Mouse (Mus musculus) large intestine, adult 2 months (tissue): ENCODE results near the gene Lrrc28. TPM values are rescaled to one million over a fixed set of nuclear protein-coding genes. Genes with fewer than 3 reads are reported as not detected.

Source experiments
- DNase-seq: peaks from one replicate; pipeline ENCODE4 v3.0.0-alpha.2; 2012; ENCODE audit warnings: low read depth, low spot score
- WGBS: fragments of 180-500 bp; shearing (Covaris S2); methylation state at CpG from one replicate; pipeline ENCODE4 v1.1.7; 2018; 5-methylcytosine and 5-hydroxymethylcytosine counted together
- polyA plus RNA-seq: library from polyadenylated mRNA; depleted of rRNA; stranded (reverse); fragments of >200 nt; gene quantifications from 2 replicates; pipeline ENCODE4 v1.2.3, GENCODE M21; 2012

Gene Lrrc28
- polyA plus RNA-seq, 1 experiment, result 13.3 TPM

GRCm38 (mm10) chr7:67503281-67504010 lies 141.6 kb downstream of the Lrrc28 start:
- DNase-seq, result no peak
- 55% methylated on average over 7 of the region's 7 CpGs for WGBS

DNA sequence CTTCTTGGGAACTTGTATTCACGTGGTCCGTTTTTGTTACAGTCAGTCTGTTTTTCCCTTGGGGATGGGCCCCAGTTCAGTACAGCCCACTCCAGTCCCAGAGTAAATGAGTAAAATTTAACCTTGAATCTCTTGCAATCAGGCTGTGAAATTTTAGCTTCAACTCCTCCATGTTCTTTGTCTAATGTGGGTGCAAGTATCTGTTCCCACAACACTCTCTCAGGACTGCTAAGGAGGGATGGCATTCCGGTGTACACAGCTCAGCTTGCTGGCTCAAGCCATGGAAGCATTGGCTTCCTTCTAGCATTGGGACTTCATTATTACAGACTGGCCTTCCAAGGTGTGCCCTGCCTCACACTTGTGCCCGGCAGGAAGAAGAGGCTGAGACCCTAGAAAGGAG lies 142.4 kb downstream of the Lrrc28 start:
- 57% methylated on average over 4 of the region's 4 CpGs for WGBS
- no peak for DNase-seq

GRCm38 (mm10) chr7:67500878-67501277 lies 144.2 kb downstream of the Lrrc28 start:
- WGBS, result 83% methylated on average over 5 of the region's 5 CpGs
- DNase-seq, result no peak

- 63% methylated on average over 11 of the region's 11 CpGs for WGBS
- no peak for DNase-seq
Observed at GRCm38 (mm10) chr7:67500076-67500828, 144.8 kb downstream of the Lrrc28 start.

DNA sequence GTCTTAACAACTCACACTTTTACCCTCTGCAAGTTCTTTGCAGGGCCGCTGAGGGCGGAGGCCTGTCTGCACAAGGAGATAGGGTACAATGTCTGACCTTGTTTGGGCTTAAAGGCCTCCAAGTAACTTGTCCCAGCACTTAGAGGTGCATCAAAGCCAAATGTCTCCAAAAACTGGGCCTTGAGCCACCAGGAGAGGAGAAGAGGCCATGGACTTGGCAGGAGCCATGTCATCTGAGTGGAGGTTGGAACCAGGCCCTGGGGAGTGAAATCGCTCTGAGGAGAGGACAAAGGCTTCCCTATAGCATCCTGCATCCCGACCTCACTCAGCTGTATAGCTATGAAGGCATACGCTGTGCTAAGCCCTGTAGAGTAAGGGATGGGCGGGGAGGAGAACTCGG lies 145.6 kb downstream of the Lrrc28 start:
- DNase-seq, result no peak
- 78% methylated on average over 7 of the region's 7 CpGs for WGBS

DNA sequence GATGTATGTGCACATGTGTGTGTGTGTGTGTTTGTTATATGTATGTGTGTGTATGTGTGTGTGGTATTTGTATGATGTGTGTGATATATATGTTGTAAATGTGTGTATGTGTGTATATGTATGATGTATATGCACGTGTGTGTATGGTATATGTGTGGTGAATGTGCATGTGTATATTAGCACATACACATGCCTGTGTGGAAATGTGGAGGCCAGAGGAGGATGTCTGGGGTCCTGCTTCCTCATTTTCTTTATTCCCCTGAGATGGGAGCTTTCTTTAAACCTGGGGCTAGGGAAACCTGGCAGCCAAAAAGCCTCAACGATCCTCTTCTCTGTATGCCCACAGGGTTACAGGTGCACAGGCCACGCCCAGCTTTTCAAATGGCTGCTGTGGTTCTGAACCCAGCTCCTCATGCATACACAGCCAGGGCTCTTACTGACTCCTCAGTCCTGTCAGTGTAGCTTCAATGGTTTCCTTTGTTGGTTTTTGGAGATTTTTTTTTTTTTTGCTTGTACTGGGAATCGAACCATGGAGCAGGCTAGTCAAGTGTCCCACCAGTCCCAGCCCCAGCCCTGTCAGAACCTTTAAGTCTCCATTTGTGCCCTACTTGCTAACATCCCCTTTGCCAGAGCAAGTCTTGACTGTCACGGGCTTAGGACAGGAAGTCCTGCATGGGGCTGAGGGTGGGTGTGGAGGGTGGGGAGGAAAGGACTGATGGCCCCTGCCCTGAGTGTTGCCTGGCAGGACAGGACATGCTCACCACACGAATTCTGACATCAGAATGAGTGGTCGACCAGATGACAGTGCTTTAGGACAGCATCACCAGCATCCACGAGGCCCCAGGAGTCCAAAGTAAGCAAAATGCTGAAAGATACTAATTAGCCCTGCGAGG lies 151.0 kb downstream of the Lrrc28 start:
- 71% methylated on average over 9 of the region's 9 CpGs for WGBS
- DNase-seq, result no peak

GRCm38 (mm10) chr7:67487889-67488411 lies 157.1 kb downstream of the Lrrc28 start:
- WGBS, result 68% methylated on average over 10 of the region's 10 CpGs
- no peak for DNase-seq

- no peak for DNase-seq
- WGBS, result 79% methylated on average over 15 of the region's 15 CpGs
Observed at GRCm38 (mm10) chr7:67486925-67487760, 157.9 kb downstream of the Lrrc28 start.

- 77% methylated on average over 5 of the region's 5 CpGs for WGBS
- no peak for DNase-seq
Observed at GRCm38 (mm10) chr7:67486417-67486816, 158.7 kb downstream of the Lrrc28 start.

DNA sequence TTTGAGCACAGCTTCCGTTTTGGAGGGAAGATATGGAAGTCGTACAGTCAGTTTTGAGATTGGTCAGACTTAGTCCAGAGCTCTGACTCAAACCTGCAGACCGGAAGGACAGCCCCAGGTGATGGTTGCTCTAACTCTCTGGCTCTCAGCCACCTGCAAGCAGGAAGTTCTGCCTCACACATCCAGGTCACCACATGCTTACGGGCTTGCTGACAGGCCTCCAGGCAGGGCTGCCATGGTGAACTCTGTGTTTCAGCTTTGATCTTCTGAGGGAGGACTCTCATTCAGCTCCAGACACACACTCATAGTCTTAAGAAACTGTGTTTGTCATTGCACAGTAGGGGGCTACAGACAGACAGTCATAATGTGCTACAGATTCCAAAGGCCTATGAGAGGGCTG lies 161.4 kb downstream of the Lrrc28 start:
- DNase-seq, result no peak
- 76% methylated on average over 4 of the region's 4 CpGs for WGBS

DNA sequence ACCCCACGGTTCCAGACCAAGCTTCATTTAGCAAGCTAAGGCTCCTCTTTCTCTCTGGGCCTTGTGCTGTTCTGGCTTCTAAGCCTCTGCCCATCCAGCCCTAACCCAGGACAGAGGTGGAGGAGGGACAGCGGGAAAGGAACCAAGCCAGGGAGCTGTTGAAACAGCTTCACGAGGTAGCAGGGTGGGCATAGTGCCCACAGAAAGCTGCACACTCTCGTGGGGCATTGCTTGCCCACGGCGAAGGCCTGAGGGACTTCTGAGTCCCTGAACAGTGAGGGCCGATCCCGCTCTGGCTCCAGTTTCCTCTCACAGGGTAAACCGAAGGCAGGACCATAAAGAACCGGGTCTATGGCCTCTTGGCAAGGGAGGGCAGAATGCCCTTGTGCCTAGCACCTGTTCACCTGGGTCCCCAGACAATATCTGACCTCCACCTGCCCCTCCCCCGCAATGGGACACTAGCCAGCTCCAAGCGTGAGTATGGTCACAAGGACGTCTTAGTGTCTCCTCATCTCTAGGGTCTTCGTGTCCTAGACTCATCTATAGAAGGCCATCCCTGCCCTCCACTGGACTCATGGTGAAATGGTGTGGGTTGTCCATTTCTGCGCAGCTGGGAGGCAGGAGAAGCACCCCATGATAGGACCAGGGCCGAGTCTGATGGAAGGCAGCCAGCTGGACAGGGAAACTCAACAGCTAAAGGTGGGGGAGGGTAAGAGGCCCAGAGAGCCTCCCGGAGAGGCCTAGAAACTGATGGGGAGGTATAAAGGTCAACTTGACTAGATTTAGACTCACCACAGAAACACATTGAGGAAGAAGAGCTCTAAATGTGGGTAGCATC lies 165.3 kb downstream of the Lrrc28 start:
- 70% methylated on average over 17 of the region's 17 CpGs for WGBS
- no peak for DNase-seq

DNA sequence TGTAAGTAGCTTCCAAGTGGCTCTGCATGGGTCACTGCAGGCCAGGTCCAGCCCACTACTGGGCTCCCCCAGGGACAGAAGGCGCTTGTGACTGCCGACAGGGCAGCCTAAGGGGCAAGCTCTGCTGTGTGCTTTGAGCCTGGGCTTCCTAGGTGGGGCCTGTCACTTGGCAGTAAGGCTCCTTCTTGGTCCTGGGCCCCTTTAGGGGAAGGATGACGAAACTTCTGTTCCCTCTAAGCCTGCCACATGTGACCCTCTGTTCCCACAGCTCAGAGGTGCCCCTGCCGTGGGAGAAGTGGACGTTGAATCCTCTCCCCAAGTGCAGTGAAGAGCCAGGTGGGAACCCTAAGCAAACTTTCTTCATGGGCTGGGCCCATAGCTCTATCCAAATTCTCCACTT lies 165.9 kb downstream of the Lrrc28 start:
- DNase-seq, result no peak
- WGBS, result 84% methylated on average over 5 of the region's 5 CpGs

- WGBS, result 27% methylated on average over 9 of the region's 10 CpGs
- DNase-seq, result no peak
Observed at GRCm38 (mm10) chr7:67477996-67478395, 167.1 kb downstream of the Lrrc28 start.

GRCm38 (mm10) chr7:67471295-67471694 lies 173.8 kb downstream of the Lrrc28 start:
- DNase-seq, result no peak
- 58% methylated on average over 11 of the region's 11 CpGs for WGBS

DNA sequence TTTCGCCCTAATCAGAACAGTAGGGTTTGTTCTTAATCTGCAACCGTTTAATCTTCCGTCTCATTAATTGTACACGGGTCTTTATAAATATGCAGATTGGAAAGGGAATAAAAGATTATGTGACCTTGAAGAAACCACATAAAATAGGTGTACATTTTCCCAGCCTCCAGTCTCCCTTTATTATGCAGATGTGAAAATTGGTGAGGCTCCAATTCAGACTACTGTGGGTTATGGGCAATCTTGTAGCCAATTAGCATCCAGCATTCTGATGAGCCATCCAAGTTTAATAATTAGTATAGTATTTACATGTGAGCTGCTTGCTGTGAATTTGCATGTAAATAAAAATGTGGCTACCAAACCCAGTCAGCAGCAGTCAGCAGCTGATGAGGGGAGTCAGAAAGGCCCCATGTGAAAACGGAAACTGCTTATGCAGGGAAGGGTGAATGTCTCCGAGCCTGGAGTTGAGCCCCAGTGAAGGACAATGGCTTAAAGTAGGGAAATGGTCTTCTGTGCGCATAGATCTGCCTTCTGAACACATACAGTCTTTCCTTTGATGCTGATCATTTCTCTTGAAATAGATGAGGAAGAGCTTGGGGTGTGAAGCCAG lies 176.2 kb downstream of the Lrrc28 start:
- DNase-seq, result no peak
- 91% methylated on average over 7 of the region's 7 CpGs for WGBS

DNA sequence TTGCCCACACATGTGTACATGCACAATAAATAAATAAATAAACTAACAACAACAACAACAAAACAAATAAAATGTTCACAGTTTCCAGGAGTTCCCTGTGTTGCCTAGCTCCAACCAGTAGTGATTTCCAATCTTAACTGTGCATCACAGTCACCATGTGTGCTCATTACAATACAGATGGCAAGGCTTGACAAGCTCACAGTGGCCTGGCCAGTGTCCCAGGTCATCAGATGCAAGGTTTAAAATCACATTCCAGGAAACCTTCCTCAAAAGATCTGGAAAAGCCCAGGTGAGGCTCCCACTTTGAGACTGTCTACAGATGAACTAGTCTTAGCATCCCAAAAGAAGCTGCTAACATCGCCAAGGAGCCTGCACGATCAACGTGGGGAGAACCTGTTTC lies 176.9 kb downstream of the Lrrc28 start:
- DNase-seq, result no peak
- WGBS, result 92% methylated on average over 3 of the region's 3 CpGs

DNA sequence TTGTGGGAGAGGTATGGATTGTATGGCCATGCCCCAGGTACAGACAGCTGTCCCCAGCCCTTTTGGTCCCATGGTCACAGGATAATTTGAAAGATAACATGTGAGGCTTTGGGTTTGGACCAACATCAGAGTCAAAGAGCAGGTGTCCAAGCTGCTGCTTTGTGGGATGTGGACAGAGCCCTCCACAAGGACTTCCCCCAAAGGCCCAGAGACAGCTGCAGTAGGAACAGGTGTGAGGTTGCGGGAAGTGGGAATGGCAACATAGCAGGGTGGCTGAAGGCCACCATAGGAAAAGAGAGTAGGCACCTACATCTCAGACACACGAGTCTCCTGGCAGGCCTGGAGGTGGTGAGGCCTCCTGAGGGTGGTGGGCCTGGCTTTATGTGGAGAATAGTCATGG lies 178.7 kb downstream of the Lrrc28 start:
- 86% methylated on average over 2 of the region's 2 CpGs for WGBS
- no peak for DNase-seq

- 87% methylated on average over 8 of the region's 8 CpGs for WGBS
- no peak for DNase-seq
Observed at GRCm38 (mm10) chr7:67464633-67465032, 180.4 kb downstream of the Lrrc28 start.
